Comparison of ENCODE assay signal across 9 mouse cellular contexts in the genomic region with DNA sequence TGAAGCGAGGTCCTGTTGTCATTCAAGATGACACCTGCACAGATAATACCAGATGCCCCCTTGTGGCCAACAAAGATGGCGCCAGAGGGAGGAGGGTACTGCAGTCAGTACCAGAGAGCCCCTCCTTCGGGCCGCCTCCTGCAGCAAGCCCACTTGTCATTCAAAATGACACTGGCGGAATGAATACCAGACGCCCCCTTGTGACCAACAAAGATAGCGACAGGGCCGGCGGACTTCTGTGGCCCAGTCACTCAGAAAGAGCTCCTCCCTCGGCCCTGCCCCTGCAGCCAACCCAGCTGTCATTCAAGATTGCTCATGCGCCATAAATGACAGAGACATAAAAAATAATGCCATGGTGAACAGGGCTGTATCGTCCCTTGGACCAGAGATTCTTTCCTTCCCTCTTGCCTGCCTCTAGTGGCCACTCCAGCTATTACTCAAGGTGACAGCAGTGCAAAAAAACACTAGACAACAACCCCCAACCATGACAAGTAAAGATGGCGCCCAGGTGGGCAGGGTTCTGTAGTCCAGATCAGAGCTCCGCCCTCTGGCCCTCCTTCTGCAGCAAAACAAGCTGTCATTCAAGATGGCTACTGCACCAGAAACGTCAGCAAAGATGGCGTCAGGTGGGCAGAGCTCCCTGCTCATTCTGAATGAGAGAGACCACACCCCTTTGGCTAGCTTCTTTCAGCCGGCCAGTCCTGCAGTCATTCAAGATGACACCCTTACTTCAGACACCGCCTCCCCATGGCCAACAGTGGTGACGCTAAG. TPM values are rescaled to one million over a fixed set of nuclear protein-coding genes. Genes with fewer than 3 reads are reported as not detected.
DNase-seq lines count a peak whose midpoint lies in the region; TF ChIP-seq lines count a peak whose summit lies in the region.
"Had no signal": no experiment of that assay in that cellular context is flagged by ENCODE, and none has a peak within 500 bp of the region (broad histone marks: within the 10 kb centered on the region; RNA-seq: fewer than 3 reads in every experiment).

No protein-coding gene starts in this region.

- DNase-seq in WW6 (ENCODE audit: low read depth, low spot score) = peak; percentile 94
- DNase-seq in cerebellum, adult 8-10 months = peak; percentile 86
- DNase-seq in frontal cortex, adult 2 months (ENCODE audit: extremely low spot score in 1 of 2, low spot score in 1 of 2) = peak; percentile 89 to 94
- DNase-seq in heart, postnatal 4 days = peak; percentile 86
- peak; percentile 83 for DNase-seq in layer of hippocampus, adult 9-10 months (ENCODE audit: low spot score)
- peak; percentile 37 for DNase-seq in lung, adult 2 months
- DNase-seq in retina, embryonic 14.5 days (ENCODE audit: low spot score) = peak; percentile 90
- no peak for DNase-seq in T-cell, adult 2 months (ENCODE audit: low spot score)

- WGBS in lung, adult 2 months = 52% methylated on average over 19 of the region's 19 CpGs

- TF ChIP-seq POLR2A in lung, adult 2 months (IDR thresholded peaks at IDR 0.05; ENCODE audit: borderline replicate concordance, extremely low read depth, low read depth, low read length) = no peak

- H3K4me1 ChIP-seq in lung, adult 2 months (ENCODE audit: control insufficient read depth, insufficient read depth, low read length) = no peaks in the 10 kb centered on the region

- no peak for TF ChIP-seq CTCF in lung, adult 2 months (IDR thresholded peaks at IDR 0.05; ENCODE audit: insufficient read depth, low read length)

- H3K4me3 ChIP-seq in lung, adult 2 months (replicated peaks; ENCODE audit: extremely low read depth, low read depth, low read length) = peak overlapping the region; percentile 51

RNA-seq across cellular contexts. Expression of gene Peg3, which starts 2.7 kb away (rescaled TPM):
- 106 and 111 TPM in 2 replicates for polyA plus RNA-seq in frontal cortex, adult 2 months (2012; rRNA removed)
- total RNA-seq in heart, postnatal 4 days (2021) = 10 to 100 TPM; 69.5 to 75.3 TPM
- polyA plus RNA-seq in lung, adult 2 months (2012; rRNA removed) = 3.1 and 5.4 TPM in 2 replicates
- polyA plus RNA-seq: macrophage had no signal

RNA-seq across cellular contexts. Expression of gene Usp29, which starts 2.8 kb away (rescaled TPM):
- 15.0 and 15.7 TPM in 2 replicates for polyA plus RNA-seq in frontal cortex, adult 2 months (2012; rRNA removed)
- 1 to 10 TPM; 4.5 to 4.6 TPM for total RNA-seq in heart, postnatal 4 days (2021)
- 0.04 TPM in 1 of 2 replicates, not detected in the other for polyA plus RNA-seq in lung, adult 2 months (2012; rRNA removed)
- polyA plus RNA-seq: macrophage had no signal

RNA-seq across cellular contexts. Expression of gene Zim1, which starts 31.3 kb away (rescaled TPM):
- 2.6 and 3.0 TPM in 2 replicates for polyA plus RNA-seq in frontal cortex, adult 2 months (2012; rRNA removed)
- total RNA-seq in heart, postnatal 4 days (2021) = 10 to 100 TPM; 20.6 to 20.8 TPM
- polyA plus RNA-seq in lung, adult 2 months (2012; rRNA removed) = 0.17 and 0.66 TPM in 2 replicates
- polyA plus RNA-seq: macrophage had no signal

Comparison
In these comparisons a context has a peak if more than half of its experiments do, and no peak if none do; other contexts are left out.
1. RNA of gene Peg3, which starts 2.7 kb away (polyA plus RNA-seq): 106 to 111 TPM in frontal cortex, adult 2 months; 3.1 to 5.4 TPM in lung, adult 2 months; every median in the first group is over 10 times any median in the second.
2. RNA of gene Usp29, which starts 2.8 kb away (polyA plus RNA-seq): 15.0 to 15.7 TPM in frontal cortex, adult 2 months; 0.04 TPM in lung, adult 2 months; every median in the first group is over 10 times any median in the second.